Mouse (Mus musculus): Measurements from ENCODE around the gene Secisbp2. TPM values are rescaled to one million over a fixed set of nuclear protein-coding genes. Genes with fewer than 3 reads are reported as not detected.

Gene Secisbp2
- total RNA-seq, 2 experiments from 2014 or later: 17.1 to 19.6 TPM

GRCm38 (mm10) chr13:51679332-51679731 lies 27.8 kb downstream of the Secisbp2 start:
- no peak for DNase-seq (ENCODE audit: extremely low spot score in 1 of 2, low spot score in 1 of 2)

- DNase-seq (ENCODE audit: extremely low spot score in 1 of 2, low spot score in 1 of 2): no peak
Measured at GRCm38 (mm10) chr13:51681076-51681475, 29.6 kb downstream of the Secisbp2 start.

- no peak for DNase-seq (ENCODE audit: extremely low spot score in 1 of 2, low spot score in 1 of 2)
Measured at GRCm38 (mm10) chr13:51681634-51682033, 30.1 kb downstream of the Secisbp2 start.

DNA sequence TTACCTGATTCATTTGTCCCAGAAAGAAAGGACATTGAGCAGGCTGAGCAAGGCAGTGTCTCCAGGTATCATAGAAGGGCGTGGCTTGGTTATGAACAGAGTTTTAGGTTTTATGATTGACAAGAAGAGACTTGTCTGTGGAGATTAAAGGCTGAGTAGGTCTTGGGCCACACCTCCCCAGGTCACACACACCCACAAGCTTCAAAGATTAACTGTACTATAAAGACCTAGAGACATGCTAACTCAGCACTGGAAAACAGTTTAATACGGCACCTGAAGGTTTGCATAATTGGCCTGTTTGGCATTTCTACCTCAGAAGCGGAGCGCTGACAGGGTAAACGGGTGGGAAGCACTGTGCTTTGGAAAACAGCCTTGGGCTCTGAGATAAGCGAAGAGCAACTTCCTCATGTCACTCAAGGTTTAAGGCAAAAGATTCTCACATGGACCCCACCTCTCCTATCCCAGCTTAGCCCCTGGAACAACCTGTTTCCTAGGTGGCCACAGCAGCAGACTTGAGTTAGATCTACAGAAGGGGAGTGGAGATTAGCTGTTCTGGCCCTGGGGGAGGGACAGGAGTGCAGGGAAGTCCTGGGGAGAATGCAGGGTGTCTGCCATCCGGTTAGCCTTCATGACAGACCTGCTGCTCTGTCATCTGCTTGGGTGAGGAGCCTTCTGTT lies 33.9 kb downstream of the Secisbp2 start:
- DNase-seq (ENCODE audit: extremely low spot score in 1 of 2, low spot score in 1 of 2): no peak

GRCm38 (mm10) chr13:51686966-51687365 lies 35.5 kb downstream of the Secisbp2 start:
- no peak for DNase-seq (ENCODE audit: extremely low spot score in 1 of 2, low spot score in 1 of 2)

DNA sequence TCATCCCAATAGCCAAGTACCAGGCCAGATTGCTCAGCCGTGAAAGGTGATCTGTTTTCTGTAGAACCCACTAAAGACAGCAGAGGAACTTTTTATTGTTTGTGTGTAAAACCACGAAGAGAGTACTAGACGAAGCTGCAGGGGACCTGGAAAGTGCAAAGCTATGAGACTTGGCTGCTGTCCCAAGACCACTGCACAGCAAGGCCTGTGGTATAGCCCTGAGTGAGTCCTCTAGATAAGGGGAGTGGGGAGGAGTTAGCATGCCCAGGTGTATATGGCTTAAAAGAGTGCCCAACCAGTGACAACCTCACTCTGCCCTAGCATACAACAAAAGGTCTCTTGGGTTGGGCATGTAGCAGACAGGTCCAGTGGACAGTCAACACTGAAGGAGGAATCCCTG lies 37.2 kb downstream of the Secisbp2 start:
- DNase-seq (ENCODE audit: extremely low spot score in 1 of 2, low spot score in 1 of 2): no peak

GRCm38 (mm10) chr13:51696481-51696880 lies 45.0 kb downstream of the Secisbp2 start:
- DNase-seq (ENCODE audit: extremely low spot score in 1 of 2, low spot score in 1 of 2): no peak

DNA sequence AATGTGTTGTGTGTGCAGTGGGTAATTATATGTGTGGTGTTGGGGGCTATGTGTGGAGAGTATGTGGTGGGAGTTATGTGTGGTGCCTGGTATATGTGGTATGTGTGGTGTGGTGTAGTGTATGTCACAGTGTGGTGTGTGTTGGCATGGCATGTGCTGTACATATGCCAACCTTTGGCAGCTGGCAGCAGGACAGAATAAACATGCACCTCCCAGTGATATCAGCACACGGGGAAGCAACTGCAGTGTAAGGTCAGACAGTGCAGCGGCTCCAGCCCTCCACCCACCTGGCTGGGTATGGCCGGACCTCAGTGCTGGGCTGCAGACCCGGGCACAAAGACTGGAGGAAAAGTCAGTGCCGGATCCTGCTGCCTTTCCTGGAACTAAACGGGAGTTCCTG lies 46.0 kb downstream of the Secisbp2 start:
- no peak for DNase-seq (ENCODE audit: extremely low spot score in 1 of 2, low spot score in 1 of 2)

DNA sequence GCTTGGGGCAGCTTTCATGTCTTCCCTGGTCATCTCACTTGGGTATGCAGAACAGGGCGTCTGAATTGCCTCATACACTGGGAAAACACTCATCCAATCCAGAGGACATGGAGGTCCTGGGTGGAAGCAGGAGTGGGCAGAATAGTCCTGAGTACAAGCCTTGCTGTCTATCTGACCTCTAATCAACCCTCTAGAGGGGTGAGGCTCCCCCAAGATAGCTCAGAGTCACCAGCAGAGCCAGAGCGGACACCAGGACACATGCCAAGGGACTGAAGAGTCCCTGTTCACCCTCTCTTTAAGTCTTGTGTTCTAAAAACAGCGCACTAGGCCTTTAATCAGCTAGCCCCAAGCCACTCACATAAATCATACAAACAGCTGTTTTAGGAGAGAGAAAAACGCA lies 46.4 kb downstream of the Secisbp2 start:
- no peak for DNase-seq (ENCODE audit: extremely low spot score in 1 of 2, low spot score in 1 of 2)

DNA sequence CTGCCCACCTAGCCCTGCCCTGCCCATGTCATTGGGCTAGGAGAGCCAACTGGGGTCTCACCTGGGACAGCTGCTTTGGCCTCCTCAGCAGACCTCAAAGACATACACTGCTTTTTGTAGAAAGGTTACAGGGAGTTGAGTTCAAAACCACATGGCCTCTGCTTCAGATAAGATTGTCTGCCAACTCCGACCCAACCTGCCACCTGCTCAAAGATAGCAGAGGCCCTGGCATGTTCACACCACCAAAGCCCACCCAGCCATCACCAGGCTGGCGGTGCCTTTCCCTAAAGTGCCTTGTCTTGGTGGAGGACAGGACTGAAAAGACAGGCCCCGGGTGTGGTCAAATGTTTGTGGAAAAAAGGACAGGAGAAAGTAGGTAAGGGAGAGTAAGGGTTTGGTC lies 46.8 kb downstream of the Secisbp2 start:
- no peak for DNase-seq (ENCODE audit: extremely low spot score in 1 of 2, low spot score in 1 of 2)

DNA sequence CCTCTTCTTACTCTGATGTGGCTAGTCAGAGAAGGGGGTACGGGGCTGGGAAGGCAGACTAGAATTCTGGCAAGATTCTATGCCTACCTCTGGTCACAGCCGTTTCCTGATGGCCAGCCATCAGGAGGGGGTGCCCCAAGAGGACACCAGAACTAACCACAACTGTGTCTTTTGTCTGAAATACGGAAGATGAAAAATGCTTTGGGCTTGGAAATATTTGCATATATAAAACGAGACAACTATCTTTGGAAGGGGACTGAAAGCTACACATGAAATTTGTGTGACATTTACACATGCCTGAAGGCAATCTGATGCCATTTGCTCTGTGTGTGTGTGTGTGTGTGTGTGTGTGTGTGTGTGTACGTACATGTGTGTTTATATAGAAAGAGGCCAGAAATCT lies 52.4 kb downstream of the Secisbp2 start:
- no peak for DNase-seq (ENCODE audit: extremely low spot score in 1 of 2, low spot score in 1 of 2)

GRCm38 (mm10) chr13:51705882-51706854 lies 54.7 kb downstream of the Secisbp2 start:
- no peak for DNase-seq (ENCODE audit: extremely low spot score in 1 of 2, low spot score in 1 of 2)

DNA sequence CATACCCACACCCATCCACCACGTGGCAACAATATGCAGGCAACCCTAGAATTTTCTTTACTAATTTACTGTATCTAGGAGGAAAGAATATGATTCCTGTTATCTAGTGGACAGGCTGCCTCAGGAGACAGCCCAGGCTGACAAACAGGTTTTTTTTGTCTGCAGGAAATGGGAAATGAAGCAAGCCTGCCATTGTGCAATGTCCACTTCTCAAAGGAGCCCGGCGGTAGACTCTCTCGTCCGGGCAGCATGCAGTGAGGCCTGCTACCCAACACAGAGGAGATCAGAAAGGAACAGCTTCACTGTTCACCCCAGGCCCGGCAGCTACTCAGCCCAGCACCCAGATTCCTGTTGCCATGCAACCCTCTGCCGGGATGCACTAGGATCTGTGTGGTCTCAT lies 59.2 kb downstream of the Secisbp2 start:
- DNase-seq (ENCODE audit: extremely low spot score in 1 of 2, low spot score in 1 of 2): no peak

DNA sequence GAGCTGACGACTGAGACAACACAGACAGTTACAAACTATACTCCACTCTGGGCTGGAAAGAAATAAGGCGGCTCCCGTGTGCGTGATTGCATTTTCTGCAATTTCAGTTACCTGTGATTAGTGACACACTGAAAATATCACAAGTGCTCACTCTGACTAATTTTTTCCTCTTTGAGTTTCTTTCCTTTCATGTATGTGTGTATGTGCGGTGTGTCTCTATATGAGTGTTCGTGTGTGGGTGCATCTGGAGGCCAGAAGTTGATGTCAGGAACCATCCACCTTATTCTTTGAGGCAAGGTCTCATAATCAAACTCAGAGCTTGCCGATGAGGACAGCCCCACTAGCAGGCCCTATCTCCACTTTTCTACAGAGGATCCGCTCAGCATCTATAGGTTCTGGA lies 60.5 kb downstream of the Secisbp2 start:
- no peak for DNase-seq (ENCODE audit: extremely low spot score in 1 of 2, low spot score in 1 of 2)

- no peak for DNase-seq (ENCODE audit: extremely low spot score in 1 of 2, low spot score in 1 of 2)
Measured at GRCm38 (mm10) chr13:51716350-51717263, 65.1 kb downstream of the Secisbp2 start.

DNA sequence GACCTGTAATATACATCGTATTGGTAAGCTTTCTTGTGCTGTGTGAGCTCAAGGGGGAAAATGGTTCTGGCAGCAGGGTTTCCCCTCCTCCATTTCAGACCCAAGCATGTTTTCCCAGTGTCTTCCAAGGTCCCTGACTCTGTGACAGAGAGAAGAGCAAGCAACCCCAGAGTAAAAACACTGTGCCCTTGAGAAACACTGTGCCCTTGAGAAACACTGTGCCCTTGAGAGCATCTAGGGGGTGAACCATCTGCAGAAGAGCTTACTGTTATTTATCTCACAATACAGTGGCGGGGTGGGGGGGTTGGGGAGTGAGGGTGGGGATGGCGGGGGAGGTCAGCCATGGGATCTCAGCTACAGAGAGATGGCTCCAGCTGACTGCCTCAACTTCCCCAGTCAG lies 67.8 kb downstream of the Secisbp2 start:
- no peak for DNase-seq (ENCODE audit: extremely low spot score in 1 of 2, low spot score in 1 of 2)

DNA sequence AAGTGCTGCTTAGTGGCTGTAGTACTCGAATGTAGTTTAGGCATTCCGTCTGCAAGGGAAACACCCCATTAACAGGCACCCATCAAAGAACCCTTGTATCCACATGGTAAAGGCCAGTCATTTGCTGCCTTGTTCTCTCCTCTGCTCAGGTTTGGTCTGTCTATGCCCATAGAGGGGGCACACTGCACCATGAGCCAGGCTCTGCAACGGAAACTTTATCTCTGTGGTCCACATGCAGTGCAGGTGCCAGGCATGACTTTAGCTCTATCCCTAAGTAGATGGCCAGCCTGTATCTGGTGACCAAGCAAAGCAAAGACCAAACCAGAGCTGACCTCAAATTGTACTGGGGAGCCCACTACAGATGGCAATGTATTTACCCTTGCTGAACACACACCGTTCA lies 69.1 kb downstream of the Secisbp2 start:
- no peak for DNase-seq (ENCODE audit: extremely low spot score in 1 of 2, low spot score in 1 of 2)

DNA sequence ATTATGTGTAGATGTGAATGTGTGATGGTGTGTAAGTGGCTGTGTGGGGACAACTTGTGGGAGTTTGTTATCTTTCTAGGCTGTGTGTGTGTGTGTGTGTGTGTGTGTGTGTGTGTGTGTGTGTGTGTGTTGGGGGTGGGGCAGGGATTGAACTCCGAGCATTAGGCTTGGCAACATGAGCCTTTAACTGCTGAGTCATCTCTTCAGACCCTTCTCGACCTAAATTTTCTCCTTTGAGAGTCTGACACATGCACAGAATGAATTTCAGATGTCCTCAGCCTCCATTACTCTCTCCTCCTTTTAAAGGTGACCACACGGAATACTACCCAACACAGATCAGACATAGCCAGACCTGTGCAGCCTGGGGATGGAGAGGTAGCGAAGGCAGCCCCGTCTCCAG lies 71.6 kb downstream of the Secisbp2 start:
- DNase-seq (ENCODE audit: extremely low spot score in 1 of 2, low spot score in 1 of 2): no peak

- DNase-seq (ENCODE audit: extremely low spot score in 1 of 2, low spot score in 1 of 2): no peak
Measured at GRCm38 (mm10) chr13:51724566-51724965, 73.1 kb downstream of the Secisbp2 start.

- DNase-seq (ENCODE audit: extremely low spot score in 1 of 2, low spot score in 1 of 2): no peak
Measured at GRCm38 (mm10) chr13:51725446-51725845, 73.9 kb downstream of the Secisbp2 start.
